In the genomic region with DNA sequence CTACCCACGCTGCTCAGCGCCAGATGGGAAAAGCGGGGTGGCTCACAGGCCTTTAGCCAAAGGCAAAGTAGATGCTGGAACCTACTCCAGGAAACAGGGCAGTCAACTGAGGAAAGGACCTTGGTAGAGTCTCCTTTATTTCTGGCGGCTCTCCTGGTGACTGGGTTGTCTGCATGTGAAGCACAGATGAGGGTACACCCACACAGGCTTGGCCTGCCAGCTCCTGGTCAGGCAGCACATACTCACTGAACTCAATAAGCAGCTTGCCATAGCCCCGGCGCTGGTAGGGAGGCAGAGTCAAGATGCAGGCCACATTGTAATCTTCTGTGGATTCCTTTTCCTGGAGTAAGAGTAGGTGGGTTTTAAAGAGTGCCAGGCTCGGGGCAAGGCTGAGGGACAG, we compare ENCODE assay signal across 17 mouse cellular contexts. TPM values are rescaled to one million over a fixed set of nuclear protein-coding genes. Genes with fewer than 3 reads are reported as not detected.
"Had no signal": no experiment of that assay in that cellular context is flagged by ENCODE, and none has a peak within 500 bp of the region (broad histone marks: within the 10 kb centered on the region; RNA-seq: fewer than 3 reads in every experiment).

No protein-coding gene starts in this region.

- H3K9me3 ChIP-seq: limb, embryonic 13.5 days; midbrain, embryonic 13.5 days had no signal

- H3K9ac ChIP-seq: limb, embryonic 13.5 days; liver, embryonic 14.5 days; midbrain, embryonic 13.5 days had no signal

- H3K27ac ChIP-seq: kidney, postnatal 0 days; limb, embryonic 13.5 days; liver, embryonic 14.5 days; midbrain, embryonic 13.5 days; stomach, postnatal 0 days had no signal

- DNase-seq: kidney, adult 11 months; kidney, adult 9 months; kidney, postnatal 4 days; left cerebral cortex, postnatal 4 days; lung, adult 18-20 months; thymus, adult 18-20 months; thymus, postnatal 14 days had no signal

- H3K27me3 ChIP-seq: limb, embryonic 13.5 days; midbrain, embryonic 13.5 days had no signal

- H3K4me2 ChIP-seq: limb, embryonic 13.5 days; midbrain, embryonic 13.5 days had no signal

- H3K4me3 ChIP-seq: limb, embryonic 13.5 days; midbrain, embryonic 13.5 days had no signal

- ATAC-seq: midbrain, embryonic 13.5 days had no signal

RNA-seq across cellular contexts. Expression of a gene that starts 44.7 kb away (rescaled TPM):
- total RNA-seq: layer of hippocampus, postnatal 25 days; left cerebral cortex, adult 8-10 months; left cerebral cortex, postnatal 4 days; liver, adult 2 months; megakaryocyte-erythroid progenitor cell, adult 5-6 weeks had no signal
- polyA plus RNA-seq: midbrain, embryonic 13.5 days; neural tube, embryonic 14.5 days had no signal
